Mouse (Mus musculus): ENCODE results near the gene Cbx1. TPM values are rescaled to one million over a fixed set of nuclear protein-coding genes. Genes with fewer than 3 reads are reported as not detected.

Cbx1 gene
- 13.1 and 16.7 TPM in 2 replicates for polyA plus RNA-seq (2012; rRNA removed)

DNA sequence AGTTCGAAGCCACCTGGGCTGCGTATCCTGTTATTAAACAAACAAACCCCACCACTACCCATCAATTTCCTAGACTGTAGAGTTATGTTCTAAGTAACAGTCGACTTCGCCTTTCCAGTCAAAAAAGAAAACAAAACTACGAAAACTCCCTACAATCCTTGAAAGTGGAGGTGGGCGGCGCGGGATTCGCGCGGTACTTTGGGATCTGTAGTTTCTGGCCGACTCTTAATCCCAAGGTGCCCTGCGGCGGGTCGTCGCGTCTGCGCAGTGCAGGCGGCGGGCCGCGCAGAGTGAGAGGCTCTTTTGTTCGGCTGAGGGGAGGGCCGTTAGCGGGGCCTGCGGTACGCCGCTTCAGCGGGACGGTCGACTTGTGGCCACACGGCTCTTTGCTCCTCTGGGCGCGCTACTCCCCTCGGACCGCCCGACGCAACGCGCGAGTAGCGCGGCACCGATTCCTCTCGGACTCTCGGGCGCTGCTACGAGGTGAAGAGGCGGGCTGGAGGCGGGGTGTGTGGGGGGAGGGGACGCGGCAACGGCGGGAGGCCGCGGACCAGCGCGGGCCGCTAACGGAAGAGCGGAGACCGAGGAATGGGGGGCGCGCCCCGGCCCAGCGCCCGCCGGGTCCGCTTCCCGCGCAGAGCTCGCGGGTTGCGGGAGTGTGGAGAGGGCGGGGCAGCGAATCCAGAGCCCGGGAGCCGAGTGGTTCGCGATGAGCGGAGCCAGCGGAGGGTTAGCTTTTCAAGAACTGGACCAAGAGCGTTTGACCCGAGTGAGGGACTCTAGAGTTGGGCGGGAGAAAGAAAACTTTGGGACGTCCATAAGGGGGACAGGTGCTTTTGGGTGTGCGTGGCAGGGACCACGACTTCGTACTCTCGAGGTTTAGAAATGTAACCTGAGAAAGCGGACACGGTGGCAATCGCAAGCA lies at the start of gene Cbx1:
Gene Cbx1 (plus strand): TSS at position 257 of the 925 bp plus-strand sequence.
- no peak for DNase-seq (ENCODE audit: low read depth, low spot score)
- 1% methylated on average over 93 of the region's 93 CpGs for WGBS

DNA sequence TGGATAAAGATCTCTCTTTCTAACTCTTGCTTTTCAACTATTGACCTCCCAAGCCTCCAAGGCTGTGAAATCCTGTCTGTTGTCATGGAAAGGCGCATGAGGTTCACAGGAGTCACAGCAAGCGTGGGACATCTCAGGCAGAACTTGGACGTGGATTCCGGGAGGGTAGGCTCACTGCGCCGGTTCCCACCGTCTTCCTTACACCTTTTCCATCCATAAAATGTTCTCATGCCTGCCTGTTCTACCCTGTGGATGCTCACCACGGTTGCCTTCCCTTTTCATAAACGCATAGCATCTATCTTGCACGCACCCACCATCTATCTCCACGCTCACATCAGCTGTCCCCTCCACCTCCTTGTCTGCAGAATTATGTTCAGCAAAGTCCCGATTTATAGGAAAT lies 48.1 kb upstream of the Cbx1 start:
- WGBS: 76% methylated on average over 12 of the region's 12 CpGs
- no peak for DNase-seq (ENCODE audit: low read depth, low spot score)

- 25% methylated on average over 12 of the region's 12 CpGs for WGBS
- no peak for DNase-seq (ENCODE audit: low read depth, low spot score)
Observed at GRCm38 (mm10) chr11:96741995-96742394, 46.9 kb upstream of the Cbx1 start.

- 24% methylated on average over 11 of the region's 11 CpGs for WGBS
- DNase-seq (ENCODE audit: low read depth, low spot score): no peak
Observed at GRCm38 (mm10) chr11:96743000-96743399, 45.9 kb upstream of the Cbx1 start.

DNA sequence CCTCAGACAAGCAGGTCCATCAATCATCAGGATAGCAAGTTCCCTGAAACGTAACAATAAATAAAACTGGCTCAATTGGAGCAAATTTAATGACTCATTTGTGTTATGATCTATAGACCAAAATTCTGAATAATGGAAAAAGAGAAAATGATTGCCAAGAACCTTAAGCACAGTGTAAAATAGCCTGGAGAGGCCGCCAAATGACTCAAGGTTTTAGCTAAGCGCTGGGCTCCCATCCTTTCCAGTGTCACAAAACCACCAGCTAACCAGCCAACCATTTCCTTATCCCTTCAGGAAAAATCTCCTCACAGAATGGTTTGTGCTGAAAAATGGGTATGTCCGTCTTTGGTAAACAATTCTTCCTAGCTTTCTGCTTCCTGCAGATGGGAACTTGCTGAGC lies 45.0 kb upstream of the Cbx1 start:
- no peak for DNase-seq (ENCODE audit: low read depth, low spot score)
- 73% methylated on average over 4 of the region's 4 CpGs for WGBS

- WGBS: 59% methylated on average over 6 of the region's 6 CpGs
- DNase-seq (ENCODE audit: low read depth, low spot score): no peak
Observed at GRCm38 (mm10) chr11:96746648-96747047, 42.3 kb upstream of the Cbx1 start.

DNA sequence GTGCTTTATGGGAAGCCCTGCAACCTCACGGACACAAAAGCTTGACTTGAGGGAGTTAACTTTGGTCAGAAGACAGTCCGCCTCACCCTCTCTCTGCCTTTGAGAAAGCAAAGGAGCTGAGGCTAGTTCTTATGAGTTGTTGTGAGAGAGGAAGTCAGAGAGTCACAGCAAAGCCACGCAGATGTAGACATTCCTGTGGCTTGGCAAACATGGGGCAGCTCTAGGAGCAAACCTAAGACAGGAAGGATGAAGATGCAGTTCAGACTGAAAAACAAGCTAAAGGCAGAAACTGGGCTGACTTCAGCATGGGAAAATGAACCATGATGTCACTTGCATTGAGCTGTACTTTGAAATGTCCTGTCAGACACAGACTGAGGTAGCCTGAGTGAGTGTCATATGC lies 41.4 kb upstream of the Cbx1 start:
- DNase-seq (ENCODE audit: low read depth, low spot score): no peak
- 28% methylated on average over 3 of the region's 3 CpGs for WGBS

GRCm38 (mm10) chr11:96755298-96755697 lies 33.6 kb upstream of the Cbx1 start:
- DNase-seq (ENCODE audit: low read depth, low spot score): no peak
- 98% methylated on average over 2 of the region's 2 CpGs for WGBS

DNA sequence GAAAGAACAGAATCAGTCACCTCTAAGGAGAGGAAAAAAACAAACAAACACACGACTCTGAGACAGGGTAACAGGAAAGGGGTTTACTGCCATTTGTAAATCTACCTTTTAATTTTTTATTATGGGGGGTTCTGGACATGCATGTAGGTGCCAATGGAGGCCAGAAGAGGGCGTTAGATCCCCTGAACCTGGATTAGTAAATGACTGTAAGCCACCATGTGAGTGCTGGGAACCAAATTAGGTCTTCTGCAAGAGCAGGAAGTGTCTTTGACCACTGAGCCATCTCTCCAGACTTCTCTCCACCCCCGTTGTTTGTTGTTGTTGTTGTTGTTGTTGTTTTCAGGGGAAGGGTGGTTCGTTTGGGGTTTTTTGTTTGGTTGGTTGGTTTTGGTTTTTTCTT lies 31.5 kb upstream of the Cbx1 start:
- 53% methylated on average over 4 of the region's 4 CpGs for WGBS

DNA sequence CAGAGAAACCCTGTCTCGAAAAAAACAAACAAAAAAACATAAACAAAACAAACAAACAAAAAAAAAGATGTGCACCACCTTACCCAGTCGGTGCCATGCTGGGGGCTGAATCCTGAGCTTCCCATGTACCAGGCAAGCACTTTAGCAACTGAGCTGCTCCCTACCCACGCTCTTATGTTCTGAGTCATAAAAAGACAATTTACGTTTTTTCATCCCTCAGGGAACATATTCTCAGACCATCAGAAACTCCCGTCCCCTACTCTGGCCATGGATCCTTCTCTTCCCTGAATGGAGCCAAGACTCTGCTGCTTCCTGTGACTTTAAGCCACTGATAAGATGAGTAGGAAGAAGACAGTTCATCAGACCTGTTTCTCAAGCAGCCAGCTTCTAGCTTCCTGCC lies 30.5 kb upstream of the Cbx1 start:
- 60% methylated on average over 5 of the region's 5 CpGs for WGBS
- DNase-seq (ENCODE audit: low read depth, low spot score): no peak

More for the DNA sequence above, 31.5 kb upstream of the Cbx1 start:
- no peak for DNase-seq (ENCODE audit: low read depth, low spot score)

GRCm38 (mm10) chr11:96760042-96760441 lies 28.9 kb upstream of the Cbx1 start:
- DNase-seq (ENCODE audit: low read depth, low spot score): no peak
- 32% methylated on average over 3 of the region's 3 CpGs for WGBS

GRCm38 (mm10) chr11:96761984-96762383 lies 26.9 kb upstream of the Cbx1 start:
- WGBS: 71% methylated on average over 7 of the region's 7 CpGs

DNA sequence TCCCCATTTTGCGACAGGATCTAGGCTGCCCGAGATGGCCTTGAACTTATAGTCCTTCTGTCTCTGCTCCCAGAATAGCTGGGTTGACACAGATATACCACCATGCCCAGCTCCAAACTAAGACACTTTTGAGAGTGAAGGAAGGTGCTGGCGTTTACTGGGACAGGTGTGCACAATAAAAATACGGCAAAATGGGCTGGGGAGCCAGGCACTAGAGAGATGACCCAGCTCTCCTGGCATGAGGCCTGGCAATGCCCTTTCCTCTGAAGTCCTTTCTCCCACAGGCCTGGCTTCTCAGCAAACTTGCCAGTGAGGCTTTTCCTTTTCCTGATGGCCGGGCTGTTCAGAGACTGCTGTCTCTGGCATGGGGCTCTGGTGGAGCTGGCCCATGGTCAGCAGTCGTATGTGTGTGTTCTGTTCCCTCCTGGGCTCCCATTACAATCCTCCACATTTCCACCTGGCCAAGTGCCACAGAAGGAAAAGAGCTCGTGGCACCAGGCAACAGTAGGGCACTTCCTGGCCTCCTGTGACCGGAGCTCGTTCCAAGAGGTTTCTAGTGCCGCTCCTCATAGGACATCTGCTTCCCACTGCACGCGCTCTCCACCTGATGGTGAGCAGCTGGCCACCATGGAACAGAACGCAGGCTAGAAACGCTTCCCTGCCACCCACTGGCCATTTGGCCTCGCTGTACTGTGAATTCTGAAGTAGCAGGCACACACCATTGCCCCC lies 26.0 kb upstream of the Cbx1 start:
- DNase-seq (ENCODE audit: low read depth, low spot score): no peak
- 42% methylated on average over 15 of the region's 15 CpGs for WGBS

More at GRCm38 (mm10) chr11:96761984-96762383, 26.9 kb upstream of the Cbx1 start:
- DNase-seq (ENCODE audit: low read depth, low spot score): no peak

DNA sequence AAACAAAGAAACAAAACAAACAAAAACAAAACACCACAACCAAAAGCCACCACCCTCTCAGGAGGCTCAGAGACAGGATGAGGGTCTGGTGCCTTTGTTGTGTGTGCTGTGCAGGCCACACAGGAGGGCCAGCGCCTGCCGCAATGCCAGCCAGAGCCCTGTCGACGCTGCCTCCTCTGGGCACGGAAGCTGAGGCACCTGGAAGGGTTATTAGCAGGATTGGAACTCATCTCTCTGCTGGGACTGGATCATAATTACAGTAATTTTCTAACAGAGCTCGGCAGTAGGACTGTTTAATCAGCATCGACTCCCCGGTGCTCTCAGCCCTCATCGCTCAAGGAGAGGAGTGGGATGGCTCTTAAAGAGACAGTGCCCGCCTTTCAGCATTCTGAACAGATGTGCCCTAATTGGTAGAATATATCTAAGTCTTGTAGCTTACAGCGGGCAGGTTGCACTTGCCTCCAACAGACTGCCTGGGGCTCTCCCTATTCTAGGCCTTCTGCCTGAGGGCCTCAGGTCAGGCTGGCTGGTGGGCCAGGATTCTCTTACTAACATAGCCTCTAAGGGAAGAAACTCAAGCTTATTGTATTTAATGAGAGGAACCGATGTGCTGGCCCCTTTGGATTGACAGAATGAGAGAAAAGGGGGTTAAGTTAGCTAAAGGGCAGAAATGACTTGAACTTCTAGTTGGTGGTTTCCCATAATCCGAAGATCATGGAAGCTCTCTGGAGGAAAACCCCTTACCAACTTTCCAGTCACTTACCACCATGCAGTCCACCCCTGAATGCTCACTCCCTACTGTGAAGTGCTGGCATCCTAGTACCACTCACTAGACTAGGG lies 24.2 kb upstream of the Cbx1 start:
- WGBS: 84% methylated on average over 13 of the region's 13 CpGs
- DNase-seq (ENCODE audit: low read depth, low spot score): no peak

GRCm38 (mm10) chr11:96765645-96766044 lies 23.3 kb upstream of the Cbx1 start:
- WGBS: 7% methylated on average over 7 of the region's 7 CpGs
- DNase-seq (ENCODE audit: low read depth, low spot score): no peak

DNA sequence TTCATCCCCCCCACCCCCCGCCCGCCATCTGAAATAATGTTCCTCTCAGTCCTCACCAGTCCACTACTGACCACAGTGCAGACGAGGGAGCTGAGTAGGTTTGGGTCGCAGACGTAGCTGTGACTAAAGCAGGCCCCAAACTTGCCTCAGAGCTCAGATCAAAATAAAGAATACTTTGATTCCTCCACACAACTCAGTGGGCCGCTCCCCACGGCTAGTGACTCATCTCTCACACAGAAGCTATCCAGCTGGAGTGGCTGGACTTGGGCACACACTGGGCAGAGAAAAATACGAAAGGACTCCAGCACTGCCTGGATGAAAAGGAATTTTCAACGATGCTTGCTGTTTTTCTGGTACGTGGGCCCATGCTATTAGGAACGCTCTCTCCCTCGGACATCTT lies 22.4 kb upstream of the Cbx1 start:
- no peak for DNase-seq (ENCODE audit: low read depth, low spot score)
- 78% methylated on average over 12 of the region's 12 CpGs for WGBS

DNA sequence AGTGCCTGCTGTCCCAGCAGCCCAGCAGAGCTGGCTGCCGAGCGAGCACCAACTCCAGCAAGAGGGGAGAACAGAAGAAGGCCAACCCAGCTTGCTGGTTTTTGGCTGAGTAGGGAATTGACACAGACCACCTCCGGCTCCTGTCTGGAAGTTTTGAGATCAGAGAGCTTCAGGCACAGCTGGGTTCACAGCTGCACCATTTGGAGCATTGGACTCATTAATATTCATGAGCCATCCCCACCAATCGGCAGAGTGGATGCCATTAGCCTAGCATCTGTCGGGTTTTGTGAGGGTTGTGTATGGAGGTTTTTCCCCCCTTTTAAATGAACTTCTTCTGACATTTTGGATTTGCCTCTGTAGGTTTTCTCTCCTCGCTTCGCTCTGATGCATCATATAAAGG lies 21.8 kb upstream of the Cbx1 start:
- no peak for DNase-seq (ENCODE audit: low read depth, low spot score)
- WGBS: 85% methylated on average over 7 of the region's 7 CpGs

GRCm38 (mm10) chr11:96768240-96768639 lies 20.7 kb upstream of the Cbx1 start:
- 71% methylated on average over 9 of the region's 9 CpGs for WGBS

GRCm38 (mm10) chr11:96771274-96771975 lies 17.5 kb upstream of the Cbx1 start:
- WGBS: 95% methylated on average over 9 of the region's 9 CpGs

More at GRCm38 (mm10) chr11:96768240-96768639, 20.7 kb upstream of the Cbx1 start:
- no peak for DNase-seq (ENCODE audit: low read depth, low spot score)

More at GRCm38 (mm10) chr11:96771274-96771975, 17.5 kb upstream of the Cbx1 start:
- DNase-seq (ENCODE audit: low read depth, low spot score): no peak

Data from large intestine, adult 2 months (tissue).